Mouse (Mus musculus): ENCODE results near the gene Ap1m1. TPM values are rescaled to one million over a fixed set of nuclear protein-coding genes. Genes with fewer than 3 reads are reported as not detected.

The Ap1m1 gene
- total RNA-seq, 2 experiments from 2014 or later = 80.1 to 80.6 TPM

- DNase-seq (ENCODE audit: low spot score in 2 of 2) = no peak
These were observed 45.5 kb downstream of the Ap1m1 start for GRCm38 (mm10) chr8:72285285-72285684.

GRCm38 (mm10) chr8:72289051-72289450, 49.2 kb downstream of the Ap1m1 start:
- DNase-seq (ENCODE audit: low spot score in 2 of 2) = no peak

GRCm38 (mm10) chr8:72291104-72291503, 51.3 kb downstream of the Ap1m1 start:
- DNase-seq (ENCODE audit: low spot score in 2 of 2) = no peak

GRCm38 (mm10) chr8:72293309-72293708, 53.5 kb downstream of the Ap1m1 start:
- DNase-seq (ENCODE audit: low spot score in 2 of 2) = no peak

- no peak for DNase-seq (ENCODE audit: low spot score in 2 of 2)
These were observed 55.3 kb downstream of the Ap1m1 start for GRCm38 (mm10) chr8:72295125-72295524.

- peak; percentile 40 to 56 for DNase-seq (ENCODE audit: low spot score in 2 of 2)
These were observed 55.9 kb downstream of the Ap1m1 start for GRCm38 (mm10) chr8:72295679-72296078.

- no peak for DNase-seq (ENCODE audit: low spot score in 2 of 2)
These were observed 56.7 kb downstream of the Ap1m1 start for GRCm38 (mm10) chr8:72296561-72296960.

GRCm38 (mm10) chr8:72298928-72299327, 59.1 kb downstream of the Ap1m1 start:
- no peak for DNase-seq (ENCODE audit: low spot score in 2 of 2)

- DNase-seq (ENCODE audit: low spot score in 2 of 2) = no peak
These were observed 61.0 kb downstream of the Ap1m1 start for GRCm38 (mm10) chr8:72300654-72301400.

- no peak for DNase-seq (ENCODE audit: low spot score in 2 of 2)
These were observed 61.7 kb downstream of the Ap1m1 start for GRCm38 (mm10) chr8:72301497-72301896.

GRCm38 (mm10) chr8:72302986-72303612, 63.3 kb downstream of the Ap1m1 start:
- peak in 1 of 2 experiments; percentile 23 for DNase-seq (ENCODE audit: low spot score in 2 of 2)

- DNase-seq (ENCODE audit: low spot score in 2 of 2) = peak in 1 of 2 experiments; percentile 35
These were observed 63.8 kb downstream of the Ap1m1 start for GRCm38 (mm10) chr8:72303633-72304032.

GRCm38 (mm10) chr8:72305210-72305905, 65.5 kb downstream of the Ap1m1 start, which contains the start of gene Gm10282:
Gene Gm10282, minus strand, starts transcription at chr8:72305260.
- no peak for DNase-seq (ENCODE audit: low spot score in 2 of 2)

GRCm38 (mm10) chr8:72306913-72307312, 67.1 kb downstream of the Ap1m1 start:
- DNase-seq (ENCODE audit: low spot score in 2 of 2) = no peak

Other genes starting within 250 kb of the Ap1m1 start
- gene Cyp4f18, start 230.4 kb upstream of the Ap1m1 start, total RNA-seq (2021) = not detected
- gene Olfr372, start 198.8 kb upstream of the Ap1m1 start, total RNA-seq (2021) = not detected
- not detected for gene Olfr373, start 156.8 kb upstream of the Ap1m1 start, total RNA-seq (2021)
- not detected for gene Olfr374, start 133.0 kb upstream of the Ap1m1 start, total RNA-seq (2021)
- 10 to 100 TPM; 22.7 to 31.6 TPM for gene Tpm4, start 105.0 kb upstream of the Ap1m1 start, total RNA-seq (2021)
- gene Rab8a, start 78.8 kb upstream of the Ap1m1 start, total RNA-seq (2021) = 10 to 100 TPM; 27.8 to 39.9 TPM
- gene Hsh2d, start 50.4 kb upstream of the Ap1m1 start, total RNA-seq (2021) = not detected
- not detected for gene Cib3, start 27.2 kb upstream of the Ap1m1 start, total RNA-seq (2021)
- not detected for gene Gm11034, start 26.4 kb upstream of the Ap1m1 start, total RNA-seq (2021)
- gene Fam32a, start 20.3 kb upstream of the Ap1m1 start, total RNA-seq (2021) = 10 to 100 TPM; 57.9 to 58.0 TPM
- 1 to 10 TPM; 2.8 to 4.2 TPM for gene Gm10282, start 65.2 kb downstream of the Ap1m1 start, total RNA-seq (2021)
- gene Klf2, start 79.0 kb downstream of the Ap1m1 start, total RNA-seq (2021) = 10 to 100 TPM; 15.2 to 23.6 TPM
- gene Eps15l1, start 181.4 kb downstream of the Ap1m1 start, total RNA-seq (2021) = 10 to 100 TPM; 62.2 to 63.4 TPM
- gene Calr3, start 203.9 kb downstream of the Ap1m1 start, total RNA-seq (2021) = 1 to 10 TPM; 1.0 to 1.1 TPM
- gene 1700030K09Rik, start 203.9 kb downstream of the Ap1m1 start, total RNA-seq (2021) = 1 to 10 TPM; 9.2 to 9.5 TPM
- gene Cherp, start 235.2 kb downstream of the Ap1m1 start, total RNA-seq (2021) = 10 to 100 TPM; 70.4 to 72.7 TPM

All from left cerebral cortex, adult 18-20 months (tissue).